Mouse (Mus musculus) bone marrow, adult 2 months (tissue): ENCODE results near the gene Chka. TPM values are rescaled to one million over a fixed set of nuclear protein-coding genes. Genes with fewer than 3 reads are reported as not detected.

ENCODE experiments used
- H3K27ac ChIP-seq: fragments of 200-500 bp; 2 replicates; pipeline ENCODE4 v1.5.1; 2012; ENCODE audit warnings: low read depth, mild to moderate bottlenecking, control low read depth, inconsistent platforms, low read length; ENCODE audit not compliant: control insufficient read depth, poor library complexity, insufficient read depth
- H3K4me1 ChIP-seq: fragments of 200-500 bp; 2 replicates; pipeline ENCODE4 v1.6.1; 2011; ENCODE audit warnings: low read length; ENCODE audit not compliant: control insufficient read depth, insufficient read depth
- H3K4me3 ChIP-seq: fragments of 200-500 bp; replicated peaks from 2 replicates; pipeline ENCODE3; 2011; ENCODE audit warnings: mild to moderate bottlenecking, low read depth, low read length, control low read depth; ENCODE audit not compliant: control insufficient read depth
- CTCF ChIP-seq: fragments of 200-500 bp; IDR thresholded peaks from 2 replicates; pipeline ENCODE4 v1.5.1; 2011; ENCODE audit warnings: low read length, control low read depth; ENCODE audit not compliant: control insufficient read depth, insufficient read depth
- POLR2A ChIP-seq: fragments of 200-500 bp; IDR thresholded peaks from 2 replicates; pipeline ENCODE4 v1.6.1; 2011; ENCODE audit warnings: low read depth, mild to moderate bottlenecking, control low read depth, low read length, borderline replicate concordance; ENCODE audit not compliant: control insufficient read depth
- WGBS: fragments of 180-500 bp; shearing (Covaris S2); methylation state at CpG from one replicate; pipeline ENCODE4 v1.1.7; 2018; 5-methylcytosine and 5-hydroxymethylcytosine counted together
- polyA plus RNA-seq: library from polyadenylated mRNA; stranded (reverse); fragments of >200 nt; gene quantifications from 2 replicates; pipeline ENCODE4 v1.2.4, GENCODE M21; 2011; ENCODE audit warnings: low replicate concordance; ENCODE audit not compliant: missing spikeins, insufficient read depth, insufficient read length

The Chka gene
- polyA plus RNA-seq, 1 experiment = 17.3 TPM

DNA sequence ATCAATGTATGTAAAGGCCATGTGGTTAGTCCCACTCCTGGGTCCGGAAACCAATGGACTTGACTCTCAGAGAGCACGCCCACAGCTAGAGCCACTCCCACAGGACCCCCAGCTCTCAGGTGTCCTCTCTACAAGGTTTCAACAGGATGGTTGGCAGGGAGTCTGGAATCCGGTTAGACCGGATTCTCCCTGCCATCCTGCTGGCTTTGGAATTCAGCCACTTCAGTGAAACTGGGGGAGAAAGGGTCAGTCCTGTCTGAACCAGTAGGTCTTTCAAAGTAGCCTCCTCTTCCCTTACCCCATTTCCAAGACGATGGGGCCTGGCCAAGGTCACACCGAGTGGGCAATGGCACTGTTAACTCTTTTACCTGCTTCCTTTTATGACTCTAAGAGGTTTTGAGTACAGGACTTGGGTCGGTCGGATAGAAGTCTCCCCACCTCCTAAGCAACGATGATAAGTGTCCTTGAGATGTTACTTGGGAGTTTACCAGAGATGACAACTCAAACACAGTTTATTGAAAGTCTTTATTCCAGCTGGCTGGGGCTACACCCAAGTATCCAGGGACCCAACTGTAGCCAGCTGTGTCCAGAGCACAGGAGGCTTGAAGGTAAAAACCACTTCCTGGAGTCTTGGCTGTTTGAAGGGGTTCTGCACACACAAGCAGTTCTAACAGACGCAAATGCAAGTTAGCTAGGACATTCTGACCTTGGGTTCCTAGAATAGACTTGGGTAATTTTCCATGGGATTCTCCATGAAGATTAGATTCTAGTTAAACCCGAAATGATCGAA, 9.0 kb upstream of the Chka start:
- no peaks in the 10 kb centered on the region; the same call in 1 of the 2 replicates for H3K4me1 ChIP-seq
- no peak overlapping the region for H3K27ac ChIP-seq
- TF ChIP-seq CTCF (no peak), POLR2A (no peak)
- 71% methylated on average over 12 of the region's 12 CpGs for WGBS
- H3K4me3 ChIP-seq = no peak overlapping the region

GRCm38 (mm10) chr19:3843629-3844028, 7.9 kb upstream of the Chka start:
- Histone ChIP-seq H3K27ac (no peak overlapping the region), H3K4me1 (no peaks in the 10 kb centered on the region; the same call in 1 of the 2 replicates), H3K4me3 (no peak overlapping the region)
- TF ChIP-seq CTCF (no peak), POLR2A (no peak)
- 80% methylated on average over 2 of the region's 2 CpGs for WGBS

GRCm38 (mm10) chr19:3844836-3845235, 6.7 kb upstream of the Chka start:
- Histone ChIP-seq H3K4me3 (no peak overlapping the region), H3K4me1 (no peaks in the 10 kb centered on the region; the same call in 1 of the 2 replicates), H3K27ac (no peak overlapping the region)
- 89% methylated on average over 1 of the region's 1 CpGs for WGBS
- TF ChIP-seq POLR2A (no peak), CTCF (no peak)

DNA sequence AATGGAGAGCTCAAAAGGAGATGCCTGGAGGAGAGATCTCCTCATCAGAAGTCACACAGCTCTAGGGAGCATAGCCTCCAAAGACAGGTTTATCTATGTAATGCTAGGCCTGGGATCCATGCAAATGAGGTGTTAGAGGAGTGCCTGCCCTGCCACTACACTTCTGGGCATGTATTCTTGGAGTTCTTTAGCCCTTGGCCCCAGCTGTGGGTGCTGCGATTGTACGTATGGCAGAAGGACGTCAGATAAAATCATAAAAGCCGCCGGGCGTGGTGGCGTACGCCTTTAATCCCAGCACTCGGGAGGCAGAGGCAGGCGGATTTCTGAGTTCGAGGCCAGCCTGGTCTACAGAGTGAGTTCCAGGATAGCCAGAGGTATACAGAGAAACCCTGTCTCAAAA, 6.2 kb upstream of the Chka start:
- Histone ChIP-seq H3K4me1 (no peaks in the 10 kb centered on the region; the same call in 1 of the 2 replicates), H3K27ac (no peak overlapping the region), H3K4me3 (no peak overlapping the region)
- WGBS = 76% methylated on average over 11 of the region's 11 CpGs
- TF ChIP-seq POLR2A = no peak
- TF ChIP-seq CTCF = no peak

DNA sequence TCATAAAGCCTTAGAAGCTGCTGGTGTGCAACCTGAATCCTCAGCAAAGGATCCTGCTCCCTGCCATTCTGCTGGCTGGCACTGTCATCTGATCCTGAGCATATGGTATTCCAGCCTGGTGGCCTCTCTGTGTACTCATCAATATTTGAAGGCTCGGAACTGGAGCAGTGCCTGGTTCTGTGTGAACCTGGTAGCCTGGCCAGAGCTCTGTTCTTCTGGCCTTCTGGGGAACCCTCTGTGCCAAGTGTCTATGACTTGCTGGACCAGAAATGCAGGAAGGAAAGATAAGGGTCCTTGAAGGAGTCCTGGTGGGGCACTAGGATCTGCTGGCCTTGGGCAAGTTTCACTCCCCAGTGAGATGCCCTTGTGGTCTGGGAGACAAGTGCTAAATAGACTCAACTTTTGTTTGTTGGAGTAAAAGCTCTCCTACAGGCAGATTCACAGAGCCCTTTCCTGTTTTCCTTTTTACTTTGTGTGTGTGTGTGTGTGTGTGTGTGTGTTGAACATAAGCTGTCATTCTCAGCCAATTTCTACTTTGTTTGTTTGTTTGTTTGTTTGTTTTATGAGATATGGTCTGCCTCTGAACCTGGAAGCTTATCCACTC, 5.7 kb upstream of the Chka start:
- no peak overlapping the region for H3K27ac ChIP-seq
- H3K4me3 ChIP-seq = no peak overlapping the region
- TF ChIP-seq CTCF (no peak), POLR2A (no peak)
- no peaks in the 10 kb centered on the region; the same call in 1 of the 2 replicates for H3K4me1 ChIP-seq
- WGBS = 78% methylated on average over 1 of the region's 1 CpGs

GRCm38 (mm10) chr19:3846676-3847604, 4.6 kb upstream of the Chka start:
- no peak for TF ChIP-seq POLR2A
- TF ChIP-seq CTCF = no peak
- Histone ChIP-seq H3K27ac (no peak overlapping the region), H3K4me3 (no peak overlapping the region), H3K4me1 (no peaks in the 10 kb centered on the region; the same call in 1 of the 2 replicates)
- WGBS = 60% methylated on average over 10 of the region's 10 CpGs

GRCm38 (mm10) chr19:3847711-3848110, 3.9 kb upstream of the Chka start:
- TF ChIP-seq CTCF = no peak
- no peak for TF ChIP-seq POLR2A
- no peak overlapping the region for H3K4me3 ChIP-seq
- H3K4me1 ChIP-seq = no peaks in the 10 kb centered on the region; the same call in 1 of the 2 replicates
- H3K27ac ChIP-seq = no peak overlapping the region
- 78% methylated on average over 5 of the region's 5 CpGs for WGBS

- peaks cover 3% of the 10 kb centered on the region; the same call in 1 of the 2 replicates for H3K4me1 ChIP-seq
- TF ChIP-seq POLR2A = no peak
- TF ChIP-seq CTCF = no peak
- H3K27ac ChIP-seq = no peak overlapping the region
- no peak overlapping the region for H3K4me3 ChIP-seq
- 89% methylated on average over 7 of the region's 7 CpGs for WGBS
These were observed 3.3 kb upstream of the Chka start for GRCm38 (mm10) chr19:3848207-3848808.

- no peak overlapping the region for H3K27ac ChIP-seq
- TF ChIP-seq POLR2A = no peak
- TF ChIP-seq CTCF = no peak
- H3K4me3 ChIP-seq = no peak overlapping the region
- 75% methylated on average over 2 of the region's 2 CpGs for WGBS
- H3K4me1 ChIP-seq = peaks cover 3% of the 10 kb centered on the region; the same call in 1 of the 2 replicates
These were observed 2.3 kb upstream of the Chka start for GRCm38 (mm10) chr19:3849251-3849650.
